Mouse (Mus musculus): Measurements from ENCODE around the gene 4933402E13Rik.

4933402E13Rik gene

GRCm38 (mm10) chrX:62283199-62283598, at the start of gene 4933402E13Rik:
Gene 4933402E13Rik, plus strand, starts transcription at chrX:62283499.
- no peak for DNase-seq (ENCODE audit: low read depth, low spot score)

Data from mesoderm, embryonic 11.5 days (tissue).